Mouse (Mus musculus): ENCODE data around the gene Epha1. TPM values are rescaled to one million over a fixed set of nuclear protein-coding genes. Genes with fewer than 3 reads are reported as not detected.
A peak's percentile ranks its signal among the peaks of the same experiment; 100 is the strongest.

Gene Epha1
- polyA plus RNA-seq, 1 experiment from 2014 or later = 0.43 TPM

- H3K9ac ChIP-seq (ENCODE audit: low read depth, low read length) = peak overlapping the region; percentile 88; the same call in 1 of the 2 replicates
- no peaks in the 10 kb centered on the region for H3K27me3 ChIP-seq (ENCODE audit: control insufficient read depth, insufficient read depth, low read length)
- peak overlapping the region; percentile 86 for H3K4me3 ChIP-seq (ENCODE audit: low read depth, low read length)
- DNase-seq (ENCODE audit: low spot score) (peak; percentile 78), ATAC-seq (ENCODE audit: low FRiP score) (peak; percentile 59)
- 1% methylated on average over 11 of the region's 11 CpGs for WGBS
- peaks cover 2% of the 10 kb centered on the region for H3K4me1 ChIP-seq (replicated peaks; ENCODE audit: control insufficient read depth, insufficient read depth, low read length)
- 0 out of 2 replicates have a peak, but pooled peaks cover 2% of the 10 kb centered on the region for H3K36me3 ChIP-seq (ENCODE audit: control insufficient read depth, insufficient read depth, low read length)
- no peaks in the 10 kb centered on the region for H3K9me3 ChIP-seq (ENCODE audit: control insufficient read depth, low read length)
- H3K27ac ChIP-seq (ENCODE audit: low read depth, low read length) = peak overlapping the region; percentile 93
- H3K4me2 ChIP-seq (replicated peaks; ENCODE audit: low read depth, low read length) = peak overlapping the region; percentile 86
Measured at GRCm38 (mm10) chr6:42349006-42349425, 24.1 kb downstream of the Epha1 start.

- H3K36me3 ChIP-seq (ENCODE audit: control insufficient read depth, insufficient read depth, low read length) = 0 out of 2 replicates have a peak, but pooled peaks cover 2% of the 10 kb centered on the region
- H3K27me3 ChIP-seq (ENCODE audit: control insufficient read depth, insufficient read depth, low read length) = no peaks in the 10 kb centered on the region
- 38% methylated on average over 12 of the region's 12 CpGs for WGBS
- no peak overlapping the region for H3K4me3 ChIP-seq (ENCODE audit: low read depth, low read length)
- DNase-seq (ENCODE audit: low spot score) (peak; percentile 12), ATAC-seq (ENCODE audit: low FRiP score) (no peak)
- no peak overlapping the region for H3K9ac ChIP-seq (ENCODE audit: low read depth, low read length)
- H3K9me3 ChIP-seq (ENCODE audit: control insufficient read depth, low read length) = no peaks in the 10 kb centered on the region
- H3K4me2 ChIP-seq (replicated peaks; ENCODE audit: low read depth, low read length) = peak overlapping the region; percentile 86; the same call in 1 of the 2 replicates
- H3K27ac ChIP-seq (ENCODE audit: low read depth, low read length) = no peak overlapping the region
- H3K4me1 ChIP-seq (replicated peaks; ENCODE audit: control insufficient read depth, insufficient read depth, low read length) = peaks cover 2% of the 10 kb centered on the region
Measured at GRCm38 (mm10) chr6:42348281-42349005, 24.6 kb downstream of the Epha1 start.

- no peak for ATAC-seq (ENCODE audit: low FRiP score)
- Histone ChIP-seq H3K4me3 (ENCODE audit: low read depth, low read length) (no peak overlapping the region), H3K9me3 (ENCODE audit: control insufficient read depth, low read length) (no peaks in the 10 kb centered on the region), H3K9ac (ENCODE audit: low read depth, low read length) (no peak overlapping the region), H3K27ac (ENCODE audit: low read depth, low read length) (no peak overlapping the region), H3K4me1 (replicated peaks; ENCODE audit: control insufficient read depth, insufficient read depth, low read length) (no peaks in the 10 kb centered on the region; the same call in 1 of the 2 replicates), H3K36me3 (ENCODE audit: control insufficient read depth, insufficient read depth, low read length) (no peaks in the 10 kb centered on the region), H3K27me3 (ENCODE audit: control insufficient read depth, insufficient read depth, low read length) (no peaks in the 10 kb centered on the region), H3K4me2 (replicated peaks; ENCODE audit: low read depth, low read length) (no peak overlapping the region)
- no peak for DNase-seq (ENCODE audit: low spot score)
- 82% methylated on average over 1 of the region's 1 CpGs for WGBS
Measured at GRCm38 (mm10) chr6:42344255-42344654, 28.8 kb downstream of the Epha1 start.

- Histone ChIP-seq H3K9ac (ENCODE audit: low read depth, low read length) (no peak overlapping the region), H3K4me3 (ENCODE audit: low read depth, low read length) (no peak overlapping the region), H3K9me3 (ENCODE audit: control insufficient read depth, low read length) (no peaks in the 10 kb centered on the region), H3K4me2 (replicated peaks; ENCODE audit: low read depth, low read length) (no peak overlapping the region), H3K27me3 (ENCODE audit: control insufficient read depth, insufficient read depth, low read length) (no peaks in the 10 kb centered on the region), H3K4me1 (replicated peaks; ENCODE audit: control insufficient read depth, insufficient read depth, low read length) (no peaks in the 10 kb centered on the region; the same call in 1 of the 2 replicates), H3K36me3 (ENCODE audit: control insufficient read depth, insufficient read depth, low read length) (no peaks in the 10 kb centered on the region), H3K27ac (ENCODE audit: low read depth, low read length) (no peak overlapping the region)
- no peak for DNase-seq (ENCODE audit: low spot score)
- WGBS = 89% methylated on average over 9 of the region's 9 CpGs
- no peak for ATAC-seq (ENCODE audit: low FRiP score)
Measured at GRCm38 (mm10) chr6:42343361-42344120, 29.5 kb downstream of the Epha1 start.

- Histone ChIP-seq H3K27me3 (ENCODE audit: control insufficient read depth, insufficient read depth, low read length) (no peaks in the 10 kb centered on the region), H3K27ac (ENCODE audit: low read depth, low read length) (no peak overlapping the region), H3K36me3 (ENCODE audit: control insufficient read depth, insufficient read depth, low read length) (no peaks in the 10 kb centered on the region), H3K9ac (ENCODE audit: low read depth, low read length) (no peak overlapping the region), H3K4me1 (replicated peaks; ENCODE audit: control insufficient read depth, insufficient read depth, low read length) (no peaks in the 10 kb centered on the region), H3K9me3 (ENCODE audit: control insufficient read depth, low read length) (no peaks in the 10 kb centered on the region), H3K4me2 (replicated peaks; ENCODE audit: low read depth, low read length) (no peak overlapping the region), H3K4me3 (ENCODE audit: low read depth, low read length) (no peak overlapping the region)
- no peak for DNase-seq (ENCODE audit: low spot score)
- WGBS = 46% methylated on average over 1 of the region's 1 CpGs
- no peak for ATAC-seq (ENCODE audit: low FRiP score)
Measured at GRCm38 (mm10) chr6:42342171-42342570, 30.9 kb downstream of the Epha1 start.

- 81% methylated on average over 5 of the region's 5 CpGs for WGBS
- no peak overlapping the region for H3K4me3 ChIP-seq (ENCODE audit: low read depth, low read length)
- H3K9ac ChIP-seq (ENCODE audit: low read depth, low read length) = no peak overlapping the region
- H3K27ac ChIP-seq (ENCODE audit: low read depth, low read length) = no peak overlapping the region
- no peaks in the 10 kb centered on the region for H3K27me3 ChIP-seq (ENCODE audit: control insufficient read depth, insufficient read depth, low read length)
- DNase-seq (ENCODE audit: low spot score) = no peak
- ATAC-seq (ENCODE audit: low FRiP score) = no peak
- no peaks in the 10 kb centered on the region for H3K9me3 ChIP-seq (ENCODE audit: control insufficient read depth, low read length)
- H3K4me2 ChIP-seq (replicated peaks; ENCODE audit: low read depth, low read length) = no peak overlapping the region
- H3K36me3 ChIP-seq (ENCODE audit: control insufficient read depth, insufficient read depth, low read length) = no peaks in the 10 kb centered on the region
- H3K4me1 ChIP-seq (replicated peaks; ENCODE audit: control insufficient read depth, insufficient read depth, low read length) = no peaks in the 10 kb centered on the region
Measured at GRCm38 (mm10) chr6:42339981-42340380, 33.1 kb downstream of the Epha1 start.

- ATAC-seq (ENCODE audit: low FRiP score) (no peak), DNase-seq (ENCODE audit: low spot score) (no peak)
- no peaks in the 10 kb centered on the region for H3K27me3 ChIP-seq (ENCODE audit: control insufficient read depth, insufficient read depth, low read length)
- 86% methylated on average over 2 of the region's 2 CpGs for WGBS
- no peak overlapping the region for H3K4me2 ChIP-seq (replicated peaks; ENCODE audit: low read depth, low read length)
- no peak overlapping the region for H3K27ac ChIP-seq (ENCODE audit: low read depth, low read length)
- no peaks in the 10 kb centered on the region for H3K9me3 ChIP-seq (ENCODE audit: control insufficient read depth, low read length)
- H3K4me3 ChIP-seq (ENCODE audit: low read depth, low read length) = no peak overlapping the region
- H3K36me3 ChIP-seq (ENCODE audit: control insufficient read depth, insufficient read depth, low read length) = no peaks in the 10 kb centered on the region
- no peaks in the 10 kb centered on the region for H3K4me1 ChIP-seq (replicated peaks; ENCODE audit: control insufficient read depth, insufficient read depth, low read length)
- H3K9ac ChIP-seq (ENCODE audit: low read depth, low read length) = no peak overlapping the region
Measured at GRCm38 (mm10) chr6:42339189-42339588, 33.9 kb downstream of the Epha1 start.

- no peak overlapping the region for H3K4me3 ChIP-seq (ENCODE audit: low read depth, low read length)
- H3K27me3 ChIP-seq (ENCODE audit: control insufficient read depth, insufficient read depth, low read length) = no peaks in the 10 kb centered on the region
- no peak overlapping the region for H3K9ac ChIP-seq (ENCODE audit: low read depth, low read length)
- no peak overlapping the region for H3K4me2 ChIP-seq (replicated peaks; ENCODE audit: low read depth, low read length)
- WGBS = 89% methylated on average over 3 of the region's 3 CpGs
- H3K36me3 ChIP-seq (ENCODE audit: control insufficient read depth, insufficient read depth, low read length) = no peaks in the 10 kb centered on the region
- DNase-seq (ENCODE audit: low spot score) (no peak), ATAC-seq (ENCODE audit: low FRiP score) (no peak)
- H3K27ac ChIP-seq (ENCODE audit: low read depth, low read length) = no peak overlapping the region
- no peaks in the 10 kb centered on the region for H3K9me3 ChIP-seq (ENCODE audit: control insufficient read depth, low read length)
- no peaks in the 10 kb centered on the region for H3K4me1 ChIP-seq (replicated peaks; ENCODE audit: control insufficient read depth, insufficient read depth, low read length)
Measured at GRCm38 (mm10) chr6:42330946-42331345, 42.1 kb downstream of the Epha1 start.
